Mouse (Mus musculus) midbrain, embryonic 15.5 days (tissue): ENCODE measurements around the gene Rab37. TPM values are rescaled to one million over a fixed set of nuclear protein-coding genes. Genes with fewer than 3 reads are reported as not detected.

Experiments
- ATAC-seq: fragments of 200-750 bp; cut with Nextera tagmentation; replicated peaks from 2 replicates; pipeline ENCODE4 v1.8.0; 2017; ENCODE audit warnings: moderate TSS enrichment
- H3K27ac ChIP-seq: fragments of 300-500 bp; sonication (generic); 2 replicates; pipeline ENCODE4 v1.5.1; 2015; ENCODE audit warnings: mild to moderate bottlenecking, inconsistent platforms
- H3K27me3 ChIP-seq: fragments of 300-500 bp; sonication (generic); replicated peaks from 2 replicates; pipeline ENCODE4 v1.6.1; 2015; ENCODE audit warnings: inconsistent platforms
- H3K36me3 ChIP-seq: fragments of 300-500 bp; sonication (generic); replicated peaks from 2 replicates; pipeline ENCODE4 v1.6.1; 2015; ENCODE audit warnings: inconsistent platforms
- H3K4me1 ChIP-seq: fragments of 300-500 bp; sonication (generic); 2 replicates; pipeline ENCODE4 v1.6.1; 2015; ENCODE audit warnings: inconsistent platforms
- H3K4me2 ChIP-seq: fragments of 300-500 bp; sonication (generic); 2 replicates; pipeline ENCODE4 v1.6.1; 2015; ENCODE audit warnings: inconsistent platforms, mild to moderate bottlenecking, moderate library complexity
- H3K4me3 ChIP-seq: fragments of 300-500 bp; sonication (generic); 2 replicates; pipeline ENCODE4 v1.5.1; 2015; ENCODE audit warnings: mild to moderate bottlenecking, inconsistent platforms
- H3K9ac ChIP-seq: fragments of 300-500 bp; sonication (generic); 2 replicates; pipeline ENCODE4 v1.6.1; 2015; ENCODE audit warnings: mild to moderate bottlenecking, inconsistent platforms
- H3K9me3 ChIP-seq: fragments of 300-500 bp; sonication (generic); 2 replicates; pipeline ENCODE4 v1.6.1; 2016; ENCODE audit warnings: inconsistent platforms
- WGBS: fragments of 180-500 bp; shearing (Covaris S2); methylation state at CpG from one replicate; pipeline ENCODE4 v1.1.7; 2015; ENCODE audit warnings: mixed read lengths; 5-methylcytosine and 5-hydroxymethylcytosine counted together
- polyA plus RNA-seq: library from polyadenylated mRNA; unstranded; fragments of >200 nt; fragmentation: Nextera tagmentation; extraction: Ambion mirVana; gene quantifications from 2 replicates; pipeline ENCODE4 v1.2.1, GENCODE M21; 2015

Rab37 gene
- polyA plus RNA-seq, 1 experiment from 2014 or later: 1.1 TPM

DNA sequence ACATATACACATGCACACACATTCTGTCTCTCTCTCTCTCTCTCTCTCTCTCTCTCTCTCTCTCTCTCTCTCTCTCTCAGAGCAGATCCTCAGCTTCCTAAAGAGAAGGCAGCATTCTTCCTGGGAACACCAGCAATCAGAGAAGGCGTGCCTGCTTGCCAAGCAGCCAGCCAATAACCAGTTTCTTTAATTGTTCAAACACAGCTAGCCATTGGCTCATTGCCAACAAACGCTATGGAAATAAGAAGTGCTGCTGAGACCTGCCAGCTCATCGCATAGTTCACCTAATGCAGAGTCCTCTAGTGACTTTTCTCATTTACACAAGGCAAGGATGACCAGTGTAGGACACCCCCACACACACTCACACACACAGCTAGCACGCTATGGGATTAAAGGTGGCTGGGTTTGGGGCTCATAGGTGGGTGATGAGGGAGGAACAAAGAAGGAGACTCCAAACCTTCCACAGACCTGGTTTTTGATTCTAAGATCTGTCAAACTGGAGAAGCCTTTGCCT, 16.2 kb downstream of the Rab37 start:
- Histone ChIP-seq H3K36me3 (no peaks in the 10 kb centered on the region), H3K9me3 (no peaks in the 10 kb centered on the region), H3K9ac (no peak overlapping the region), H3K4me3 (no peak overlapping the region), H3K4me2 (no peak overlapping the region), H3K27ac (no peak overlapping the region), H3K27me3 (no peaks in the 10 kb centered on the region), H3K4me1 (peaks cover 4% of the 10 kb centered on the region; the same call in 1 of the 2 replicates)
- 28% methylated on average over 4 of the region's 4 CpGs for WGBS
- ATAC-seq: no peak

DNA sequence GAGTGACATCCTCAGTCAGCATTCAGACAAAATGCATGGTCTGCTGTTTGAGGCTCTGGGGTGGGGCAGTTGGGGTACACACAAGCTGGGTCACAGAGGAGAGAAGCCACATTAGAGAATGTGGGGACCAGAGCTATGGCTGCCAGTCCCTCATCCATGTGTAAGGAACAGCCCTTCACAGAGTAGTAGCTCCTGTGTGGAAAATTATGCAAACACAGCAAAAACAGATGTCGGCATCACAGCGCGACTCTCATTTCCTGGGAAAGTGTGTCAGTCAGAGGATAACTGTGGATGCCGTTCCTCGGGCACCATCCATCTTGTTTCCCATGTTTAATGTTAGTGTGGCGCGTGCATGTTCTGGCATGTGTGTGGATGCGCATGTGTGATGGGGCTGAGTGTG, 16.9 kb downstream of the Rab37 start:
- H3K4me1 ChIP-seq: peaks cover 4% of the 10 kb centered on the region; the same call in 1 of the 2 replicates
- no peaks in the 10 kb centered on the region for H3K27me3 ChIP-seq
- ATAC-seq: no peak
- no peaks in the 10 kb centered on the region for H3K36me3 ChIP-seq
- no peak overlapping the region for H3K4me2 ChIP-seq
- 89% methylated on average over 8 of the region's 8 CpGs for WGBS
- no peaks in the 10 kb centered on the region for H3K9me3 ChIP-seq
- no peak overlapping the region for H3K9ac ChIP-seq
- H3K4me3 ChIP-seq: no peak overlapping the region
- H3K27ac ChIP-seq: no peak overlapping the region

DNA sequence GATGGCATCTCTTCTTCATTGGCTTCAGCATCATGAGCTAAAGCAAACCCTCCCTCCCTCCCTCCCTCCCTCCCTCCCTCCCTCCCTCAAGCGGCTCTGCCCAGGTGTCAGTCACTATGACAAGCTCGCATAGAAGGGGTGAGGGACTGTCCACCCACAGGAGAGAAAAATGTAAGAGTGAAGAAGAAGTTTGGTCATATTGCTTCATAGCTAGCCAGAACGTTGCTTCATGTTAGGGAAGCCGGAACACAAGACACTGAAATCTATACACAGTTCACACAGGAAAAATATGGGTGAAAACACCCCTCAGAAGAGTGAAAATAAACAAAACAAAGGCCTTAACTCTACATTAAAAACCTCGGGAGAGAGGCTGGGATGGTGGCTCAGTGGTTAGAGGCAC, 19.0 kb downstream of the Rab37 start:
- H3K4me2 ChIP-seq: no peak overlapping the region
- H3K9ac ChIP-seq: no peak overlapping the region
- 83% methylated on average over 4 of the region's 5 CpGs for WGBS
- H3K36me3 ChIP-seq: no peaks in the 10 kb centered on the region
- no peaks in the 10 kb centered on the region for H3K9me3 ChIP-seq
- peaks cover 4% of the 10 kb centered on the region; the same call in 1 of the 2 replicates for H3K4me1 ChIP-seq
- no peaks in the 10 kb centered on the region for H3K27me3 ChIP-seq
- ATAC-seq: no peak
- no peak overlapping the region for H3K27ac ChIP-seq
- no peak overlapping the region for H3K4me3 ChIP-seq

DNA sequence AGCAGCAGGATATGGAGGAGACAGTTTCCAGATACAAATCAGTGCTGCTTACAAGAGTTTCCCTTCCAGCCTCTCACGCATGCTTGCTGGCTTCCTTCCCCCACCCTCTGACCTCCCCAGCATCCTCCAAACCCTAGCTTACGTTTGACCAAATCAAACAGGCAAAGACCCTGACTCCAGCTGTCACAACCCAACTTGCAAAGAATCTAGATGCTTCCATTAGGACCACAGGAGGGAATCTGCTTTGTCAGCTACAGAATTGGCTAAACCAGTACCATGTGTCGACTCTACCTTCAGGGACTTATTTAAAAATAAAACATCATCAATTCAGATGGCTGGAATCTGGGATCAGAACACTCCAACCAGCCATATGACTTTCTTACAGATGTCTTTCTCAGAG, 21.0 kb downstream of the Rab37 start:
- H3K9me3 ChIP-seq: no peaks in the 10 kb centered on the region
- no peak for ATAC-seq
- no peaks in the 10 kb centered on the region for H3K27me3 ChIP-seq
- no peak overlapping the region for H3K27ac ChIP-seq
- H3K4me3 ChIP-seq: no peak overlapping the region
- H3K9ac ChIP-seq: no peak overlapping the region
- peaks cover 4% of the 10 kb centered on the region; the same call in 1 of the 2 replicates for H3K4me1 ChIP-seq
- no peaks in the 10 kb centered on the region for H3K36me3 ChIP-seq
- H3K4me2 ChIP-seq: no peak overlapping the region
- WGBS: 64% methylated on average over 3 of the region's 3 CpGs

DNA sequence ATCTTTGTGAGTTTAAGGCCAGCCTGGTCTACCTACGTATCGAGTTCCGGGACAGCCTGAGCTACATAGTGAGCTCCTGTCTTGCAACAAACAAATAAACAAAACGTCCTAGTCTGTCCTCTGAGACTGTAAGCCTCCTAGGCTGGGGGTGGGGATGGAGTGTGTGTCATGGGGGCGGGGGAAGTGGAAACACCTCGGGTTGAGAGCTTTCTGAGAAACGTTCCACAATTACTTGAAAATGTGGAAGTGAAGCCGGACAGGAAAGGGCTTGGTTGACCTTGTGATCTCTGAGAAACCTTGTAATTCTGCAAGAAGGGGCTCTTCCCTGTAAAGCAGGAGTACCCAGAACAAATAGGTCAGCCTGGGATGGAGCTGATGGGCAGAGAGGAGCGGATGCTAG, 28.2 kb downstream of the Rab37 start:
- ATAC-seq: no peak
- no peaks in the 10 kb centered on the region for H3K9me3 ChIP-seq
- H3K4me3 ChIP-seq: no peak overlapping the region
- H3K4me2 ChIP-seq: no peak overlapping the region
- no peaks in the 10 kb centered on the region for H3K36me3 ChIP-seq
- H3K4me1 ChIP-seq: no peaks in the 10 kb centered on the region
- H3K27ac ChIP-seq: no peak overlapping the region
- no peaks in the 10 kb centered on the region for H3K27me3 ChIP-seq
- WGBS: 80% methylated on average over 9 of the region's 9 CpGs
- no peak overlapping the region for H3K9ac ChIP-seq

DNA sequence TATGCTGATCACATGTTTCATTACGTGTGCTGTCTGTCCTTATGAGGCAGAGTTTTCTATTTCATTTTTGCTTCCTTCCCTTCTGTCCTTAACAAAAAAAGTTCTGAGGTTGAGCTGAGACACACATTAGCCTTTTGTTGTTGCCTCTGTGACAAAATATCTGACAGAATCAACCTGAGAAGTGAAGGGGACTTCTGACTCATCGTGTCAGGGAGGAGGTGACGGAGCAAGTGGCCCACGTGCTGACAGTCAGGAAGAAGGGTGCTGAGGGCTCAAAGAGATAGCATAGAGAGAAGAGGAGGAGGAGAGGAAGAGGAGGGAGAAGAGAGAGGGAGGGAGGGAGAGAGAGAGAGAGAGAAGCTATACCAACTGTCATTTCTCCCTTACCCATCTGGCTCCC, 37.3 kb downstream of the Rab37 start:
- Histone ChIP-seq H3K36me3 (no peaks in the 10 kb centered on the region), H3K27me3 (no peaks in the 10 kb centered on the region), H3K4me1 (no peaks in the 10 kb centered on the region), H3K4me3 (no peak overlapping the region), H3K9ac (no peak overlapping the region), H3K9me3 (no peaks in the 10 kb centered on the region), H3K4me2 (no peak overlapping the region), H3K27ac (no peak overlapping the region)
- ATAC-seq: no peak
- 84% methylated on average over 4 of the region's 4 CpGs for WGBS

DNA sequence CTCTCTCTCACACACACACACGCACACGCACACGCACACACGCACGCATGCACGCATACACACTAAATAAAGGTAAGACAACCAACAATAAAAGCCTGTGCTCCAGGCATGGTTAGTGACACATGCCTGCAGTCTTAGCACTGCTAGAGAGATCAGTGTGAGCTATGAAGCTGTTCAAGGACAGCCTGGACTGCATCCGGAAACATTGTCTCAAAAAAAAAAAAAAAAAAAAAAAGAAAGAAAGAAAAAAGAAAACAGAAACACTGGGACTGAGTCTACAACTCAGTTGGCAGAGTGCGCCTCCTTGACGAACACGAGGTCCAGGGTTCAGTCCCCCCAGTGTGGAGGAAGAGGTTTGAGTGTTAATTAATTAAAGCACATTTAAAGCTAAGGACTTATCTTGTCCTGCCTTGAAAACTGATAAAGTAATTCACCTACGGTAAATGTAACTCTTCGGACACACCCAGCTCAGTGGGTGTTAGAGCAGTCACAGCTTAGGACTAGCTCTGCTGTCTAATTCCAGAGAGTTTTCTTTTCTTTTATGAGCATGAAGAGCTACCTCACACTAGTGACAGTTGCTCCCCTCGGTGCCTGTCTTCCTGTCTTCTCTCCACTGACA, 38.4 kb downstream of the Rab37 start:
- Histone ChIP-seq H3K4me2 (no peak overlapping the region), H3K4me1 (no peaks in the 10 kb centered on the region), H3K4me3 (no peak overlapping the region), H3K9ac (no peak overlapping the region), H3K9me3 (no peaks in the 10 kb centered on the region), H3K27ac (no peak overlapping the region), H3K36me3 (no peaks in the 10 kb centered on the region), H3K27me3 (no peaks in the 10 kb centered on the region)
- 85% methylated on average over 13 of the region's 13 CpGs for WGBS
- ATAC-seq: no peak

DNA sequence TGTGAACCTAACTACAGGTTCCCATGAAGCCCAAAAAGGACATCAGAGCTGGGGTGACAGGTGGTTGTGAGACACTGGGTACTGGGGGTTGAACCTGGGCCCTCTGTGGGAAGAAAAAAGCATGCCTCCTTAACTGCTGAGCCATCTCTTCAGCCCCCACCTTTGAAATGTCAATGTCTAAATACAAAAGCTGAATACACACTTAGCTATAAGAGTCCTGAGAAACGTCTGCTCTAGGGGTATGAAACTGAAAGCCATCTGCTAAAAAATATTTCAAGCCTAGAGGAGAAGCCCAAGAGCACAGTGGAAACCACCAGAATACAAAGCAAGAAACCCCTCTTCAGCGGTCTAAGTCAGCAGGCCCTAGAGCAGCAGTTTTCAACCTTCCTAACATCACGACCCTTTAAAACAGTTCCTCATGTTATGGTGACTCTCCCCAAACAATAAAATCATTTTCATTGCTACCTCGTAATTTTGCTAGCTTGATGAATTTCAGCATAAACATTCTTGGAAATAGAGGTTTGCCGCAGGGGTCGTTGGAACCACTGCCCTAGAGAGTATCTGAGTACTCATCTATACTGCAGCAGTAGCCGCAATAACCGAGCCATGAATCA, 40.6 kb downstream of the Rab37 start:
- Histone ChIP-seq H3K27ac (no peak overlapping the region), H3K27me3 (no peaks in the 10 kb centered on the region), H3K4me3 (no peak overlapping the region), H3K36me3 (no peaks in the 10 kb centered on the region), H3K9me3 (no peaks in the 10 kb centered on the region), H3K4me2 (no peak overlapping the region), H3K9ac (no peak overlapping the region), H3K4me1 (no peaks in the 10 kb centered on the region)
- 88% methylated on average over 8 of the region's 8 CpGs for WGBS
- no peak for ATAC-seq

DNA sequence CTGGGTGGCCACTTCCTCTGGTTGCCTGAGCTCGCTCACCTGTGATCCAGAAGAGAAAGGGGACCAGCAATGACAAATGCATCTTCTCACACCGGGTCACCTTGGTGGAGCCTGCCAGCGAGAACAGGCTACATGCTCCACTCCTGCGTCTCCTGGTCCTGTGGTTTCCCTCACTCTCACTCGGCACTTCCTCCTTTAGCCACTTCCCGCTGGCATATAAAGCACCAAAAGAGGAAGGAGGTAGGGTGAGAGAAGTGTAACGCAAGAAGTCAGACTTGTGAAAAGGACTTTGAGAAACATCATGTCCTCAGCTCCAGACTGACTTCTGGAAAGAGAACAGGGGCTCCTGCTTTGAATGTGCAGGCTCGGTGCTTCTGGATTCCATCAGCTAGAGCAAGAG, 42.6 kb downstream of the Rab37 start, which contains the start of gene Cd300lf:
Gene Cd300lf (minus strand): TSS at position 193 of the 400 bp plus-strand sequence.
- no peaks in the 10 kb centered on the region for H3K9me3 ChIP-seq
- no peaks in the 10 kb centered on the region for H3K27me3 ChIP-seq
- H3K27ac ChIP-seq: no peak within 1 kb of the TSS
- WGBS: 82% methylated on average over 8 of the region's 8 CpGs
- no peak within 1 kb of the TSS for H3K4me2 ChIP-seq
- no peaks in the 10 kb centered on the region for H3K36me3 ChIP-seq
- no peak within 1 kb of the TSS for H3K4me3 ChIP-seq
- no peaks in the 10 kb centered on the region for H3K4me1 ChIP-seq
- H3K9ac ChIP-seq: no peak within 1 kb of the TSS
- ATAC-seq: no peak

DNA sequence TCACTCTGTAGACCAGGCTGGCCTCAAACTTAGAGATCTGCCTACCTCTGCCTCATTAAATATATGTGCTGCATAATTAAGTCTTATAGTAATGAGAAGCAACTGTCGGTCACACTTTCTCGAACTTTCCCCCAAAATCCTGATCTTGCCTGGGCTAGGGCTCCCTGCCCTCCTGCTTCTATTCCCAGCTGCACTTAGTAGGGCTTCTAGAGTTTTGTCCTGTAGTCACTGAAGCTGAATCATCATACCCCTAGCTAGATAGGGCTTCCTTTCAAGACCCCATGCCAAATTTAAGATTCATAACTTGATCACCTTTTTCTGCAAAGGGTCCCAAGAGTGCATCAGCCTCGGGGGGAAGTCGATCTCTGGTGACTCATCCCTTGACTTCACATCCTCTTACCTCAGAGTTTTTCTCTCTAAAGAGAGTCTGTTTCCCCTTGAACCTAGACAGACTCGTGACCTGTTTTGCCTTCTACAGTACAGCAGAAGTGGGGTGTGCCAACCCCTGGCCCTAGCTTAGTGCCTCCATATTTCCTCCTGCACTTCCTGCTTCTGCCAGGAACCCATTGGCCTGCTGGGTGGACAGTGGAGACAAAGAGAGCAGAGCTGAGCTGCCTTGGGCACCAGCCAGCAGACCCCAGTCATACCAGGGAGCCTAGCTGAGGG, 47.5 kb downstream of the Rab37 start:
- Histone ChIP-seq H3K4me1 (no peaks in the 10 kb centered on the region), H3K4me3 (no peak overlapping the region), H3K27me3 (no peaks in the 10 kb centered on the region), H3K9me3 (no peaks in the 10 kb centered on the region), H3K27ac (no peak overlapping the region), H3K36me3 (no peaks in the 10 kb centered on the region), H3K9ac (no peak overlapping the region), H3K4me2 (no peak overlapping the region)
- 91% methylated on average over 5 of the region's 5 CpGs for WGBS
- ATAC-seq: no peak

DNA sequence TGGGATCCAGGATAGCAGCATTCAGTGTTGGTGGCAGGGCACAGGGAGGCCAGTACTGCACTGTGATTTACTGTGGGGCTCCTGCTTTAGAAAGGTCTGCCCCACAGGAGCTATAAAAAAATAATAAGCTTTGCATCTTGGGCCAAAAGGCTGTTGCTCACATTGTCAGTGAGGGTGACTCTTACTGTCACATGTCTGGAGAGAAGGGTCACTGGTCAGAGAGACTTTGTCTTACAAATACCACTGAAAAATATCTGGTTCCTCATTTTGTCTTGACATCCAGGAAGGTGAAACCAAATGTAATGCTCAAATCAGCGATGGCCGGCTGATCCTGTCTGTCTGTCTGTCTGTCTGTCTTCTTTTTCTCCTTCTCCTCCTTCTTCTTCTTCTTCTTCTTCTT, 50.7 kb downstream of the Rab37 start:
- Histone ChIP-seq H3K27me3 (no peaks in the 10 kb centered on the region), H3K9me3 (no peaks in the 10 kb centered on the region), H3K4me3 (no peak overlapping the region), H3K4me1 (no peaks in the 10 kb centered on the region), H3K36me3 (no peaks in the 10 kb centered on the region), H3K4me2 (no peak overlapping the region), H3K9ac (no peak overlapping the region), H3K27ac (no peak overlapping the region)
- WGBS: 79% methylated on average over 2 of the region's 2 CpGs
- no peak for ATAC-seq

DNA sequence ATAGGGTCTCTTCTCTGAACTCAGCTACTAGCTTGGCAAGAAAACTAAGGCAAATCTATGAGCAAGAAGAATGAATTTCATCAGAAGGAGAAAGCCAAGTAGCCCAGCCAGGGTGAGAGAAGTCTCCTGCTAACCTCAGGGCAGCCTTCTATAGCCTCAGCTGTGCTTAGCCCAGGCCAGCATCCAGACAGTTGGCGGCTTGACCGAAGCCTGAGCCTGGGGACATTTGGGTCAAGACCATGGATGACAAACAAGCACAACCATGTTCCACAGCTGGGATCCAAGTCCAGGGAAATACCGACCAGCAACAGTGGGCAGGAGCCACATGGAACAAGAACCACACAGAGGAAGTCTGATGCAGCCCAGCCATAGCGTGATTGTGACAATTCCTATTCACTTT, 56.6 kb downstream of the Rab37 start:
- WGBS: 92% methylated on average over 4 of the region's 4 CpGs
- Histone ChIP-seq H3K4me3 (no peak overlapping the region), H3K36me3 (no peaks in the 10 kb centered on the region), H3K9ac (no peak overlapping the region), H3K4me2 (no peak overlapping the region), H3K9me3 (no peaks in the 10 kb centered on the region), H3K4me1 (peaks cover 14% of the 10 kb centered on the region), H3K27ac (no peak overlapping the region), H3K27me3 (0 out of 2 replicates have a peak, but pooled peaks cover under 1% of the 10 kb centered on the region)
- ATAC-seq: no peak
